Mouse (Mus musculus): ENCODE measurements around the gene Klf4. TPM values are rescaled to one million over a fixed set of nuclear protein-coding genes. Genes with fewer than 3 reads are reported as not detected.

Klf4 gene
- total RNA-seq, 4 experiments from 2014 or later: 4.5 to 7.9 (median 5.7) TPM

DNA sequence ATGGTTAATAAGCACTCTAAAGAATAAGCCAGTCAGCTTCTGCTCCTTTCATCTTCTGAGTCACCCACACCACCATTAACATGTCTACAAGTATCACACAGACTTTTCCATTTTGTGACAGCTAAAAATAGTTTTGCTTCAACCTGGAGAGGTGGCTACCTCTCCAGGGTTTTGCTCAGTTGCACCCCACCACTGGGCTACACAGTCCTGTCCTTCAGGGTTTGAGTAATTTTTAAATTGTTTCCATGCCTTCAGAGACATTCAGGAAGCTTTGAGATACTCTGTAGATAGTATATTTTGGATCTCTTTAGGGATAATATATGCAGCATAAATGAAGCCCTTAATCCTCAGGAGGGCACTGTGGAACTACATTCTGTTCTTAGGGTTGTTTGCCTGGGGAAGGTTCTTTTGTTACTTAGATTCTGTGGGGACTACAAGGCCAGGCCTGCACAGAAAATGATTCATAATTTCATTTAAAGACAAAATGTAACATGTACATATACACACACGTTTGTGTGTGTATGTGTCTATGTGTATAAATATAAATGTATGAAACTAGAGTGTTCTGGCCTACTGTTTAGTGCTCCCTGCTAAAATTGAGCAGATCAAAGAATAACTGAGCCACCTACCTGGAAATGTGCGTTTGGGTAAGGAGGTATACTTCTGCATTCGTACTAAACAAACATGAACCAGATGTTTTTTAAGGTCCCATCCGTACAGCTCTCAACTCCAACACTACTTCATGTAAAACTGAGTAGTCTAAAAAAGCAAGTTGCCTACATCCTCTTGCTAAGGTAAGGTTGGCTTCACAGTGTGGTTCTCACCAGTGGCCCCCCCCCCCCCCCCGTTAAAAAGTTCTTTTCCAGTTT, 5.8 kb downstream of the Klf4 start:
- DNase-seq (ENCODE audit: low spot score in 2 of 2): no peak

DNA sequence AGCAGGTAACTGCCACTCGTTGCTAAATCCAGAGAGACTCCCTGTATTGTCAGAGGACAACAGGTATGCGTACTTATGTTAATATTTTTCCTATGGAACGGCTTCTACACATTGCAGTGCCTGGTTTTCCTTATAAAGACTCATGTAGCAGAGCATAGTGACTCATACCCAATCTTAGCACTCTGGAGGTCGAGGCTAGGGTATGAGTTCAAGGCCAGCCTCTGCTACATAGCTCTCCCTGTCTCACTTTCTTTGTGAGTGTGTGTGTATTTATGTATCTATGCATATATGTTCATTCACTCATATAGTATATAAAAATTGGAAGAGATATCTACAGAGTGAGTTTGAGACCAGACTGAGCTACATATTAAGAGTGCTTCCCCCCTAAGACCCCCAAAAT, 8.3 kb downstream of the Klf4 start:
- DNase-seq (ENCODE audit: low spot score in 2 of 2): no peak

DNA sequence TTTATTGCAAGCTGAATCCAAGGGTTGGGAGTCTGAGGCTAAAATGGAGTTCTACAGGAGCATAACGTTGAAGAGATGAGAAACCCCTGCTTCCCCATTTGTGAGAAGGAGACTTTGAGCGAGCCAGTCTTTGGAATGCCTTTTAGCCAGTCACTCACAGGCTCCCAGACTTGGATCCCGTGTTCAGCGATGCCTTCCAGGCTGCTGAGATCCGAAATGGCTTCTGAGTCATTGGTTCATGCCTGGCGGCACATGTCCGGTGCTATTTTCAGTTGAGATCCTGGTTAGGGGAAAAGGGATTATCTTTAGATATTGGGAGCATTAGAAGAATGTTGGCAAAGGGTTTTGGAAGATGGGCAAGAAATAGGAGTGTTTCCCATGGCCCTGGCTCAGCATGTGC, 14.8 kb downstream of the Klf4 start:
- DNase-seq (ENCODE audit: low spot score in 2 of 2): no peak

DNA sequence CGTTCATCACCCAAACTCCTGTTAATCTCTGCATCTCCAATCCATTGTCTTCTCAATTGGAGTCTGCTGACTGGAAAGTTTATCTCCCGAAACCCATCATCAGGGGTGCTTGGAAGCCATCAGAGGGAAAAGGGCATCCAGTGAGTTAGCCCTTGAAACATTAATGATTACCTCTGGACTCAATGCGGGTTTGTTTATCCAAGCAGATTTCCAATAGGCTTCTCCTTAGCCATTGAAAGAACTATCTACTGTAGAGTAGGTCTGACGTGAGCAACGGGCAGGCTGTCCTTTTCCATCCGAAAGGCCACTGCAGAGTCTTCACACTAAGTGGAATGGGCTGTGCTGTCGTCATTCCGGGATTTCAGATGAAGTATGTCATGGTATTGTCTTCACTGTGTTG, 16.2 kb downstream of the Klf4 start:
- no peak for DNase-seq (ENCODE audit: low spot score in 2 of 2)

DNA sequence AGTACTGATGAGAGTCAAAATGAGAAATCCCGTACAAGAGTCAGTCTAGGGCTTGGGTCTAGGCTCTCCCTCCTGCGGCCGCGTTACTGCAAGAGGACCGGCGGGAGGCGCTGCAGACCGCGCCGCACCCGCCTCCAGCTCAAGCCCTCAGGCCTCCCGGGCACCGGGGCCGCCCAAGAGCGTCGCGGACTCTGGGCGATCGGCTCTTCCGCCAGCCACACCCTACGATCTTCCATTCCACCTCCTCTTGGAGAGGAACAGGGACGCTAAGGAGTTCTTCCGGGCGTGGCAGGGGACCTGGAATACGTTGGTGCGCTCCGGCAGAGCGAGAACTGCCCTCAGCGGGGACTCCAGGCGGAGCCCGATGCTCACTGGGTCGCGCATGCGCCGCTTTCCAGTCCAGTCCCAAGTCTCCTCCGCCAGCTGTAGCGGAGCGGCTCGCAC, 17.5 kb downstream of the Klf4 start:
- peak; percentile 50 to 67 for DNase-seq (ENCODE audit: low spot score in 2 of 2)

GRCm38 (mm10) chr4:55513615-55514279, 18.5 kb downstream of the Klf4 start:
- DNase-seq (ENCODE audit: low spot score in 2 of 2): no peak

- no peak for DNase-seq (ENCODE audit: low spot score in 2 of 2)
Observed at GRCm38 (mm10) chr4:55511389-55511788, 20.9 kb downstream of the Klf4 start.

DNA sequence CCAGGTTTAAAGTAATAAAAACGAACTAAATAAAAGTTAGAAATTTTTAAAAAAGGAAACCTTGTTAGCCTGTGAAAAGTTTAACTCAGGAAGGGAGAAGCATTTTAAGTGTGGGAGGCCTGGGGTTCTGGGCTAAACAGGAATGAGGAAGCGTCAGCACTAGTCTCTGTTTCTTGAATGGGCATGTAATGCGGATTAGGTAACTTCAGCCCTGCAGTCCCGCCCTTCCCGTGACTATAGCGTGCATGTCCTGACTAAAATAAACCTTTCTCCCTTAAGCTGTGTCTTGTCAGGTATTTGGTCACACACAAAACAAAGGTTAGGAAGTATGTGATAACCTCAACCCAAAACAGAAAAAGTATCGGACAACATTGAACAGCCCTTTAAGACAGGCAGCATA, 23.6 kb downstream of the Klf4 start:
- no peak for DNase-seq (ENCODE audit: low spot score in 2 of 2)

DNA sequence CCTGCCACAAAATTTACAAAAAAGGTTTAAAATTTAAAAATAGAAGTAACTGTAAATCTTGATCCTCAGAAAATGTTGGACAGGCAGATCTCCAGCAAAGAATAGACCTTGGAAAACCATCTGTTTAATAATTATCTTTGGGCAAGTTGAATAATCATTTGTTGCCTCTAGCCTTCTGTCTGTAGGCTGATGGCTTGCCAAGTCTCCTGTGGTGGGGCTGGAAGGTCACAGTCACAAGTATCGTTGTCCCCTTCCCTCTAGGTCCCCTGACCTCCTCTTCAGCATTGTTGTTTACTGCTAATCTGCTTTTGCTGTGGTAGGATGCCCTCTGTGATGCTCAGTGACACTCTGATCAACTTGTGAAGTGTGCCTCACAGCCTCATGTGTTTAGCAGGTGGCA, 33.6 kb downstream of the Klf4 start:
- DNase-seq (ENCODE audit: low spot score in 2 of 2): no peak

GRCm38 (mm10) chr4:55496416-55496815, 35.9 kb downstream of the Klf4 start:
- no peak for DNase-seq (ENCODE audit: low spot score in 2 of 2)

DNA sequence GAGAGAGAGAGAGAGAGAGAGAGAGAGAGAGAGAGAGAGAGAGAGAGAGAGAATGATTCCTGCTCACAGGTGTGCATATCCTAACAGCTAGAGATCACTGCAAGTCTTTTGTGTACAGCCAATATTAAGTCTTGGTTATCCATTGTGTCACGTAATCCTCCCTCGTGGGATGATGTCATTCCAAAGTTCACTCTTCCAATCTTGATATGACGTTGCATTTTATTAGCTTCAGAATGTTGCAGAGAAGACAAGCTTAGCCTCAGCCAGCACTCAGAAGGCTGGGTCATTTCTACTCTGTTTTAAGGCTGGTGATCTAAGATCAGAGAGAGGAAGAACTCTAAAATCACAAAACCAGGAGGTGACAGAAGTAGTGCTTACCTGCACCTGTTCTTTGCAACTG, 39.0 kb downstream of the Klf4 start:
- DNase-seq (ENCODE audit: low spot score in 2 of 2): no peak

DNA sequence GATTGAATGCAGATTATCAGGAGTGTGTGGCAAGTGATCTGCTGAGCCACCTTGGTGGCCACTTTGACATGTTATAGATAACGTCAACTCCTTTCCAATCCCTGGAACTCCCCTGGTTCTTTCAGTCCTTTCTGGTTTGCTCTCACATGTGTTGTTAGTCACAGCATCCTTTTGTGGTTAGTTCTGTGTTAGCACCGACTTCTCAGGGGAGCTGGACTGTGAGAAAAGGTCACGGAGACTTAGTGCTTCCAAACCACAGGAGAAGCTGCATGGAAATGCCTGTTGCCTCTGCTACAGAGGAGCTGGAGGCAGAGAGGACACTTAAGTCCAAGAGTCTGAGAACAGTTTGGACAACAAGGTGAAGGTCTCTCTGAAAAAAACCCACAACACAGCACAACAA, 42.9 kb downstream of the Klf4 start:
- DNase-seq (ENCODE audit: low spot score in 2 of 2): no peak

DNA sequence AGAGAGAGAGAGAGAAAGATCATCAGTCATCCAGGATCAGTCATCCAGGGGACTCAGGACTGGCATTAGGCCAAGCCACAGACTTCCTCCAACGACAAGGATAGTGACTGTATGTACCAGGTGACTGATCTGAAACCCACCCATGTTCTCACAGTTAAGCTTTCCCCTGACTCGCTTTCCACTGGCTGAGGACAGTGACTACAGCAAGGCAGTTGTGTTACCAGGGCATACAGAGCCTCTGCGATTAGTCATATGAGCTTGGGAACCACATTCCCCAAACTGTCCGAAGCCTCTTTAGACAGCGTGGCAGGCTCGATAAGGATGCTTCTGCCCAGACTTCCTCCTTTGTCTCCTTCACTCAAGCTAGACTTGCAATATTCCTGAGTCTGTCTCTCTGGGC, 43.7 kb downstream of the Klf4 start:
- no peak for DNase-seq (ENCODE audit: low spot score in 2 of 2)

DNA sequence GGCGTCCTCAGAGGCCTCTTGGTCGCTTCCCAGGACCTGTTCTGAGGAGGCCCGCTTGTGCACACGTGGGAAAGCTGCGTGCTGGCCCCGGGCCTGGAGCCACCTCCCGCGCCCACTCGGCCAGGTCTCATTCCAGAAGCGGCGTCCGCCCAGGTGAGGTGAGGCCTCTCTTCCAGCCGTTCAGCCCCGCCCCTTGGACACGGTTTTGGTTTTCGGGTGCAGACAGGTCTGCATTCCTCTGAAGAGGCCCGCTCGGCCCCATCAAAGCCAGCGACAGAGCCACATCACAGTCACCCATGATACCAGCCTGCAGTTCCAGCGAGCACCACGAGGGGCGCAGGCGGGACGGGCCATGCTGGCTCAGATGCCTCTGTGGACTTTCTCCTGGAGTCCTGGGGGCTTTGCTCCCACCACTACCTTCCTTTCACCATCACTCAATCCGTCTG, 51.9 kb downstream of the Klf4 start:
- peak; percentile 44 to 67 for DNase-seq (ENCODE audit: low spot score in 2 of 2)

DNA sequence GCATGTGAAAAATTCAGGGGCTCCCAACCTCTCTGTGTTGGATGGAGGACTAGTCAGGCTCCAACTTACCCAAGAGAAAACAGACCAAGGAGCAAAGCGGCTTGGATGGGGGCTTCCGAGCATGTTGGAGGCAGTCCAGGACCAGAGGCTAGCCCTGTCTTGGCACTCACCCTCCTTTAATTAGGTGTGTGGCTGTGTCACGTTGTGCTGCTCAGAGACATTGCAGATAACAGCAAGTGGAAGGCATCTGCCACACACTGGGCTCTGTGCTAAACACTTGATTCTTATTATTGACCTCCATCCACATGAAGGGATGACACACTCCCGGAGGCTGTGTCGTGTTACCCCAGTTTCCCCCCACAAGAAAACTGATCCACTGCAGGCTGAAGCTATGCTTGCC, 53.9 kb downstream of the Klf4 start:
- no peak for DNase-seq (ENCODE audit: low spot score in 2 of 2)

DNA sequence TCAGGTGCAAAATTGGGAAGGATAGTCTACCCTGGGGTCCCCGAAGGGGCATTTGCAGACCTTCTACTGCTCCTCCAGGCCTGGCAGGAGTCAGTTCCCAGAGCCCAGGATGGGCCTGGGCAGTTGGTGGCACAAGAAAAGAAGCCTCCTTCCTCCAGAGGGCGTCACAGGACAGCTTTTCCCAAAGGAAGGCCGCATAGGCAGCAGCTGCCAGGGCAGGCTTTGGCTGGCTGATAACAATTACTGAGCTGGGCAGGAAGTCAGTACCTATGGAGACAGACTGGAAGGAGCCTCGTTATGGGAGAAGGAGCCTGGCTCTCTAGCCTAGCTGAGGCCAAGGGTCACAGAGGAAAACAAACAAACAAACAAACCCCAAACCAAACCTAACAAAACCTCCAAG, 54.3 kb downstream of the Klf4 start:
- DNase-seq (ENCODE audit: low spot score in 2 of 2): no peak

DNA sequence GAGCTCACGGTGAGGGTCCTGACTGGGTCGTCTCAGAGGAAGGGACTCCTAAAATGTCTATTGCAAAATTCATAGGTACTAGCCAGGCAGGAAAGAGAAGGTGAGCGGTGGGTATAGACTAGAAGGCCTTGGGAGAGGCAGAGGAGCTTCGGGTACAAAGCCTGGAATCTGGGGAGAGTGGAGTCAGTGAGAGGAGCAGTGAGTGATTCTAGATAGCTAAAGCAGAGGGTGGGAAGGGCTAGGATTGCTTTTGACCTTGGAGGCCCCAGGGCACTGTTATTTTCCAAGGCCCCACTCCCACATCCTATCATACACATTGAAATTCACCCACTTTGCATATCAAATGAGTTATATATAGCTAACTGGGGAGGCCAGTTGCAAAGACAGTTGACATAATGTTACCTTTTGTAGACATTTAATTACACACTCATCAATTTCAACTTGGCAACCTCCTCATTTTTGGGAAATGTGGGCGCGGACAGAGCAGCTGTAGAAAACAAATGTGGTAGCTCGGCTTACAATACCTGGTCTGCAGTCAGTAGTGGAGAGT, 55.0 kb downstream of the Klf4 start:
- no peak for DNase-seq (ENCODE audit: low spot score in 2 of 2)

Other genes with a start within 250 kb of the Klf4 start
- gene Rad23b, start 182.4 kb downstream of the Klf4 start, total RNA-seq (2022): 100 to 1,000 TPM; 182 to 203 (median 189) TPM